Mouse (Mus musculus): ENCODE data around the gene Mnd1.

Mnd1 gene

GRCm38 (mm10) chr3:84090982-84091381, 64.6 kb downstream of the Mnd1 start:
- peak; percentile 69 for DNase-seq (ENCODE audit: low read depth, low spot score)

DNA sequence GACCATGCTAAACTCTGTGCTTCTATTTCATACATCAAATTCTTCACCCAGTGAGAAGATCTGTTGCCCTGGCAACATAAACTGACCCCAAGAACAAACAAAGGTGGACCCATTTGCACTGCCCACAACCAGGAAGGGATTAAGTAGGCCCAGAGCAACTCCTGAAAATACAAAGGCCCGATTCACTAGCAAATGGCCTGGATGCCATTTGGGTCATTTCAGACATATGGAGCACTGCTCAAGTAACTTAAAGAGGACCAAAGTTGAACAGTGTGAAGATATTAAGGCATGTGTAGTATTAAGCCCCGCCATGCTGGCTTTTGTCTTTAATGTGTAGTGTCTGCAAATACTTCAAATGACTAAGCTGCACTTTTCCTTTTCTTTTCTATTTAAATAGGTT, 68.7 kb downstream of the Mnd1 start:
- DNase-seq (ENCODE audit: low read depth, low spot score) = no peak

DNA sequence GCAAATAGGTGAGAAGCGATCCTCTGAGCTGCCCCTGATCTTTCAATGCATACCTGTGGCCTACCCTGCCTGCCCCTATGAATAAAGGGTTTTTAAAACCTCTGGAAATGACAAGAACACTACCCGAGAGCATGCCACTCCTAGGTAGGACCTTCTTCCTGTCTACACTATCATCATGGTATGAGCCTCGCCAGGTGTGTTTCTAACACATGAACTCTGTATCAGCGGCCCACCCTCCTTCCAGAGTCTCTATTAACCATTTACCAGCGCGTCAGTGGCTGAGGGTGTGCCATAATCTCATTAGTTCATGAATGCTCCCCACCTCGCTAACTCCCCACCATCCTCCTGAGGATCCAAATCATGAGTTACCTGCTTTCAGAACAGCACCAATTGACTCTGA, 69.2 kb downstream of the Mnd1 start:
- no peak for DNase-seq (ENCODE audit: low read depth, low spot score)

- DNase-seq (ENCODE audit: low read depth, low spot score) = no peak
These were observed 70.2 kb downstream of the Mnd1 start for GRCm38 (mm10) chr3:84085429-84085828.

- DNase-seq (ENCODE audit: low read depth, low spot score) = no peak
These were observed 74.3 kb downstream of the Mnd1 start for GRCm38 (mm10) chr3:84081208-84081722.

DNA sequence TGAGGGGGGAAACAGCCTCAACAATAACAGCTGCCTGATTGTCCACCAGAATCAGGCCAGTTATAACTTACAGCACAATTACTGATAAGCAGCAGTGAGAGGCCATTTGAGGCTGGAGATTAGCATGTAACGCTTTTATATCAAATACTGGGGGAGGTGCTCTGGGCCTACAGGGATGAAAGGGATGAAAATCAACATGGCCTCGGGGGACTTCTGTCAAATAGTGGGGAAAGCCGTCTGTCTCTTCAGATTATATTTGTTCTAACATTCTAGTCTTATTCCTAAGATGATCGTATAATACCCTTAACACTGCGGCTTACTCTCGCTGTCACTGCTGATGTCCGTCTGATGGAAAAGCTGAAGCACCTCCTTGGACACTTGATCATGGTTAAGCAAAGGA, 75.5 kb downstream of the Mnd1 start:
- no peak for DNase-seq (ENCODE audit: low read depth, low spot score)

DNA sequence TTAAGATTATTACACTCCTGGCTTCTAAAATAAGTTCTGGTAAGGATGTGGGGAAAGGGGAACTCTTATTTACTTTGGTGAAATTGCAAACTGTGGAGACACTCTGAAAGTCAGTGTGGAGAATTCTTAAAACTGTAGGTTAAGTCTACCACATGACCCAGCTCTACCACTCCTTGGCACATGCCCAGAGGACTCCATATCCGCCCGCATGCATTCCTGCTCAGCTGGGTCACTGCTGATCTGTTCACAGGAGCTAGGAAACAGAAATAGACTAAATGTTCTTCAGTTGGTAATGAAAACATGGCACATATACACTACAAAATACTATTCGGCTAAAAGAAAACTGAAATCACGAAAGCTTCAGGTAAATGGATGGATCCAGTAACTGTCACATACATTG, 78.1 kb downstream of the Mnd1 start:
- DNase-seq (ENCODE audit: low read depth, low spot score) = no peak

DNA sequence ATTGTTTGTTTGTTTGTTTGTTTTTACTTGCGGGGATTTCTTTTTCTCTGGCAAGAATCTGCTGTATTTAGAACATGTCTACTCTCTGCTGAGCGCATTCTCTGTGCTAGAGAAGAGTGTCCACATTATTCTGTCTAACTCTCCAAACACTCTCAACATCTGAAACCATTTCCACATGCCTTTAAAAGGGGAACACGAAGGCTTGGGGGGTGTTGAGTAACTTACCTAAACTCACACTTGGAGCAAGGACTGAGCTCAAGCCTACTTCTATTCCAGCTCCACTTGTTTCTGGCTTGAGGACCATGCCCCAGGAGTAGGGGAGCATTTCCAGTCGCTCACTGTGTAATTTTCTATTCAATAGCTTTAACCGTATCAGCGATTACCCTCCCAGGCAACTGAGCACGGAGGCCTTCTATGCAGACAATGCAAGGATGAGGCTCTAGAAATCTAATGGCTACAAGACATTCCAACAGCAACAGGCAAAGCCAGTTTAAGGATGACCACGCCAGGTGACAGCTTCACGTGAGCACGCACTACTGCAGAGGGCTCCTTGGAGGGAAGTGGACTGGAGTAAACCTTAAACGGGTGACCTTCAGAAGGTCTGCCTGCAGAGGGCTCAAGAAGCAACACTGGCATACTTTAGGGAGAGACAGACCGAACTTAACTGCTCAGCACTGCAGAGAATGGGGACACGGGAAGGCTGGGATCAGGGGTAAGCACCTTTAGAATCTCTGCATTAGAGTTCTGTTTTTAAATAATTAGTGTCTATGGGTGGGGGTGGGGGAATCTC, 78.8 kb downstream of the Mnd1 start:
- DNase-seq (ENCODE audit: low read depth, low spot score) = no peak

DNA sequence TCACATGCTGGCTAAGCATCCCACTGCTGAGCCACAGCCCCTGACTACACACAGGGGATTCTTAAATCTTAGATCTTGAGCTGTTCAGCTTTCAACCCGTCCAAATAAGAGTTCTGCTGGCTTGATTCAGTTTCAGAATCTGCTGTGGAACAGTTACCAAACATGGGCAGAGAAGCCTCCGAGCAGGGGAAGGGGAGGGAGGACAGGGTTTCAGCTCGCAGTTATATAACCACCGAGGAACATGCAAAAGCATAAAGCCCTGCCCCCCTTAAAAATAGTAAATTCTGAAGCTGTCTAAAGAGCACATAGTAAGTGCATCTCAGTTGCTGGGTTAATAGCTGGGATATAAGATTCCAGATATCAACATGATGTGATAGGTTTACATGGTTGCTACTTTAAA, 80.1 kb downstream of the Mnd1 start:
- peak; percentile 57 for DNase-seq (ENCODE audit: low read depth, low spot score)

- DNase-seq (ENCODE audit: low read depth, low spot score) = no peak
These were observed 80.8 kb downstream of the Mnd1 start for GRCm38 (mm10) chr3:84074777-84075176.

GRCm38 (mm10) chr3:84071641-84072040, 83.9 kb downstream of the Mnd1 start:
- DNase-seq (ENCODE audit: low read depth, low spot score) = peak; percentile 49

DNA sequence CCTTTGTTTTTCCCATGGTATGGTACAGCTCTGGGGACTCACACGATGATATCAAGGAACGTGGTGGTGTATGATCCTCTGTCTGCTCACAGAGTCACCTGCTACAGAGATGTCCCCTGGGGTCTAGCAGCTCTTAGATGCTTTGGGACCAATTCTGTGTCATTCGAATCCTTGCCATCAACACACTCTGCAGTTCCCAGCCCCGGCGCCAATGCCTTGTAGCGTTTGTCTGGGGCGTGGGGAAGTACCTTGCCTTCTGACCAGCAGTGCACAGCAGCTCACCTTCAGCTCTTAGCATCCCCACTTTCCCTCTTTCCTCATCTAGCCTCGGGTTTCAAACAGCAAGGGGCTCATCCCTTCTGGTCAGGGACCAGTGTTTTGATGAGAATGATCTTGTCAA, 84.8 kb downstream of the Mnd1 start:
- DNase-seq (ENCODE audit: low read depth, low spot score) = no peak

- DNase-seq (ENCODE audit: low read depth, low spot score) = peak; percentile 53
These were observed 86.5 kb downstream of the Mnd1 start for GRCm38 (mm10) chr3:84068831-84069709.

DNA sequence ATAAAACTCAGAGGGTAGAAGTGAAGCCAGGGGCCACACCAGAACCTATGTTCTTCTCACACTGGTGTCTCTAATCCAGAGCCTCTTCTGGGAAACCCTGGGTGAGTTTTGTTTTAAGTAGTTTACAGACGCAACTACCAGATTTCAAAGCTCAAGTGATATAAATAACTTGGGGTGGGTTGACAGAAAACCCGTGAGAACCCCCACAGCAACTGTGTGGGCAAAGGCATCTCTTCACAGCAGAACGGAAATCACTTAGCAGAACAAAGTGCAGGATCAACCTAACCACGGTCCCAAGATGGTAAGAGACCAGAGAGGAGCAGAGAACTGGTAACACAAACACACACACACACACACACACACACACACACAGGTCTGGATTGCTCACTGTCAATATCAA, 89.8 kb downstream of the Mnd1 start:
- peak; percentile 62 for DNase-seq (ENCODE audit: low read depth, low spot score)

- DNase-seq (ENCODE audit: low read depth, low spot score) = no peak
These were observed 92.1 kb downstream of the Mnd1 start for GRCm38 (mm10) chr3:84063369-84063914.

DNA sequence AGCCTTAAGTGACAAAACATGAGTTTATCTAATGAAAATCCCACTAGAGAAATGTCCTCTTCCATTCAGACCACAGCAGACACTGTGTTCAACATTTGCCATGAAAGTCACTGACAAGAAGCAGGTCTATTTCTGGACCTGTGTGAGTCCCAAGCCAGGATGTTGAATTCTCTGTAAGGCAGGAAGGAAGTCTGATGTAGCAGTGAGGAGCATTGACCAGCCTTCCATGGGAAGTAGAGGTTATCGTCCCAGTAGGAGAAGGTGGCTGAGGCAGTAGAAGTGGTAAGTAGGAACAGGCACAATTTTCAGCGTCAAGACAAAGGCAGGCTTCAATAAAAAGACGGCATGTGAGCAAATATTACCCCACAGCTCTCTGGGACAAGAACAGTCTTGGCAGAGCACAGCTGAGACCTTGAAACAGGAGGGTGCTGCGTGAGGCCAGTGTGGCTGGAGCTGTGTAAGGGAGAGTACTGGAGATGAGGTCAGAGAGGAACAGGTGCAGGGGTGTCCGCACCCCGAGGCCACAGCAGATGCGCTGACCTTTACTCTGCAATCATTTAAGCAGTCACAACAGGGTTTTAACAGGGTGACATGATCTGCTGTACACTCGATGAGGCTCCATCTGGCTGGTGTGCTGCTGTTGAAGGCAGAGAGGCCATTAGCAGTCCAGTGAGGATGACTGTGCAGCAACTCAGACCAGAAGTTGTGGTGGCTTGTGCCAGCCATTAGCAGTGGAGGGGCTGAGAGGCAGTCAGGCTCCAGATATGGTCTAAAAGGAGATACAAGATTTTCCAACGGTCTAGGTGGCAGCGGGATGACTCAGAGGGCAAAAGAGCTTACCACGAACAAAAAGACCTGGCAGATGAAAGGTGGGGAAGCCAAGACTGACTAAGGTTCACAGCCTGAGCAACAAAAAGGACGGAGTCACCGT, 93.8 kb downstream of the Mnd1 start:
- DNase-seq (ENCODE audit: low read depth, low spot score) = no peak

GRCm38 (mm10) chr3:84060946-84061345, 94.6 kb downstream of the Mnd1 start:
- no peak for DNase-seq (ENCODE audit: low read depth, low spot score)

DNA sequence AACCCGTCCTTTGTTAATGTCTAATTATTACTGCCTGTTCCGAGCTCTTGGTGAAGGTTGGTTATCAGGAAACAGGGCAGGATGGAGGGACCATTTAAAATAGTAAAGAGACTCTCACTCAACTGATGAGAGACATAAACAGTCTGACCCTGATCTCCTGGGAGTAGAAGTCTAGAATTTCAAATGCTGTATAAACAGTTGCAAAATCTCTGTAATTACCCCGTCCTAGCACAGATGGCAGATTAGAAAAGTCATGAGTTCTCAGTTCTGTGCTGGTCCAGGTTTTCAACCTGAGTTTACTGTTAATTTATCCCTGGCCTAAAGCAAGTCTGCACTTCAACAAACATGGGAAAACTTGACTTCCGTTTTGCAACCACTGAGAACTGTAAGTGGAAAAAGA, 95.5 kb downstream of the Mnd1 start:
- DNase-seq (ENCODE audit: low read depth, low spot score) = no peak

DNA sequence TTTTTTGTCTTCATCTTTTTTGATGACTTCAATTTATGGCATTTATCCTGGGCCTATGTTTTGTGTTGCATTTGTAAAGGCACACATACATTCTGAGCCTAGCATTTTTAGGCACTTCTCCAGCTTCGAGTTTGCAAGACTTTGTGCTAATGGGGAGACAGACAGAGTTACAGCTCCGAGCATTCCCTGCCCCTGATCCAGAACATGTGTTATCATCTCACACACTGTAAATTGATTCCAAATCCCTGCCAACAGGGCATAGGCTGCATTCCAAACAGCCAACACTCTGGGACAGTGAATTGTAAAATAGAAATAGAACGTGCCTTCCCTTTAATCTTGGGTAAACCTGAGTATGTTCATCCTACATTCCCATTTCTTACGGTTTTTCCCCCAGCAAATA, 95.9 kb downstream of the Mnd1 start:
- no peak for DNase-seq (ENCODE audit: low read depth, low spot score)

- no peak for DNase-seq (ENCODE audit: low read depth, low spot score)
These were observed 96.3 kb downstream of the Mnd1 start for GRCm38 (mm10) chr3:84059261-84059660.

DNA sequence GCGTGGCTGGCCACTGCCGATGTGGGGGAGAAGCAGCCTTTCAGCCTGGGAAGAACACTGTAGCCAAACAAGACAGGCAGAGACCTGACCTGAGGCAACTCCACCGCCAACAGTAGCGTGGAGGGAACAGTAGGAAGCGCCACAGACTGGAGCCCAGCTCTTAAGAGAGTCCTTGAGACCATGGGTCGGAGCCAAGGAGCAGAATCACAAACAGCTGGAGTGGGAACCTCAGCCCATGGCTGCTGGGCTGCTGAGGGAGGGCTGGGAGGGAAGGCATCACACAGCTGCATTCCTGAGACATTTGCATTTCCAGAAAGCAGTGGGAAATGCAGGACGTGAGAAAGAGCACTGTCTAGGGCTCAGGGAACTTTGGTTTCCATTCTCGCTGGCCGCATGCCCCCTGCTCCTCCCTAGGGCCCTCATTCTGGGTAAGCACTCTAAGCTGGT, 106.8 kb downstream of the Mnd1 start:
- DNase-seq (ENCODE audit: low read depth, low spot score) = no peak
